ENCODE assay signal across 13 mouse cellular contexts in the genomic region with DNA sequence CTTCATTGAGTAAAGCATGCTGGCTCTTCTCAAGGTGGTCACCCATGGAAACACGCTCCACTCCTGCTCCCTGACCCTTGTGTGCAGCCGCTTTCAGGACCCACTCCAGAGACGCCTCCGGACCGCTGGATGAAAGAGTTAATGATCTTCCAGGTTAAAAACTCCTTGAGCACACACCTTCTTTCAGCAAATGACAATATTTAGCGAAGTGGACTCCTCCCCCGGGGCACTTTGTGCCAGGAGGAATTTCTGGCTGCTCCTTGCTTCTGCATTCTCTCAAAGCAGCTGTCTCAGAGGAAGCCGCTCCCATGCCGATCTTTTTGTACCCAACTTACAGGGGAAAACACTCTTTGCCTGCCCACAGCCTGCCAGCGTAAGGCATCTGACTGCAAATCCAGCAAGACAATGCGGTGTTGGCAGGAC. TPM values are rescaled to one million over a fixed set of nuclear protein-coding genes. Genes with fewer than 3 reads are reported as not detected.
DNase-seq lines count a peak whose midpoint lies in the region; ATAC-seq and TF ChIP-seq lines count a peak whose summit lies in the region.
"Had no signal": no experiment of that assay in that cellular context is flagged by ENCODE, and none has a peak within 500 bp of the region (broad histone marks: within the 10 kb centered on the region; RNA-seq: fewer than 3 reads in every experiment).

No protein-coding gene starts in this region.

- H3K36me3 ChIP-seq in heart, embryonic 11.5 days (ENCODE audit: control insufficient read depth, insufficient read depth, low read length) = no peaks in the 10 kb centered on the region
- H3K36me3 ChIP-seq: embryonic facial prominence, embryonic 13.5 days; liver, embryonic 15.5 days had no signal

- peak; percentile 65; the same call in 1 of the 2 replicates for ATAC-seq in frontal cortex, adult (ENCODE audit: low TSS enrichment)
- no peak for ATAC-seq in heart, embryonic 11.5 days (replicated peaks; ENCODE audit: insufficient number of reproducible peaks, low FRiP score, low TSS enrichment)

- no peaks in the 10 kb centered on the region for H3K27me3 ChIP-seq in heart, embryonic 11.5 days (ENCODE audit: control insufficient read depth, insufficient read depth, low read length)
- H3K27me3 ChIP-seq: CH12.LX; embryonic facial prominence, embryonic 13.5 days; liver, embryonic 15.5 days had no signal

- TF ChIP-seq CTCF in brain, embryonic 14.5 days (IDR thresholded peaks at IDR 0.05; ENCODE audit: borderline replicate concordance, extremely low read depth, insufficient read depth, insufficient read length) = no peak

- no peak overlapping the region for H3K4me2 ChIP-seq in heart, embryonic 11.5 days
- H3K4me2 ChIP-seq: embryonic facial prominence, embryonic 13.5 days; liver, embryonic 15.5 days had no signal

- TF ChIP-seq POLR2A in brain, embryonic 14.5 days (IDR thresholded peaks at IDR 0.05; ENCODE audit: borderline replicate concordance, extremely low read depth, insufficient read depth, insufficient read length, poor library complexity, severe bottlenecking) = no peak

- H3K9me3 ChIP-seq in heart, embryonic 11.5 days (replicated peaks; ENCODE audit: control insufficient read depth, low read length) = no peaks in the 10 kb centered on the region
- H3K9me3 ChIP-seq: embryonic facial prominence, embryonic 13.5 days; liver, embryonic 15.5 days had no signal

- H3K4me1 ChIP-seq in heart, embryonic 11.5 days (ENCODE audit: control insufficient read depth, insufficient read depth, low read length) = no peaks in the 10 kb centered on the region
- H3K4me1 ChIP-seq: embryonic facial prominence, embryonic 13.5 days; liver, embryonic 15.5 days had no signal

- no peak for DNase-seq in frontal cortex, postnatal 14 days (ENCODE audit: low spot score in 2 of 2)
- DNase-seq in brain, embryonic 14.5 days (ENCODE audit: low read depth) = peak; percentile 53
- DNase-seq in kidney, postnatal 10 days = peak; percentile 59
- DNase-seq in lung, postnatal 10 days = peak; percentile 16
- no peak for DNase-seq in adrenal gland, postnatal 36 days
- DNase-seq in gastrocnemius, postnatal 4 days (ENCODE audit: low spot score in 2 of 2) = no peak
- DNase-seq: adrenal gland, adult 2 months had no signal

- WGBS in heart, embryonic 11.5 days (ENCODE audit: insufficient replicate concordance) = 64% methylated on average over 11 of the region's 11 CpGs

- no peak overlapping the region for H3K27ac ChIP-seq in heart, embryonic 11.5 days (ENCODE audit: low read depth, low read length)
- H3K27ac ChIP-seq: embryonic facial prominence, embryonic 13.5 days; liver, embryonic 15.5 days had no signal

- no peak overlapping the region for H3K4me3 ChIP-seq in heart, embryonic 11.5 days (ENCODE audit: low read depth, low read length)
- H3K4me3 ChIP-seq: embryonic facial prominence, embryonic 13.5 days; liver, embryonic 15.5 days had no signal

- H3K9ac ChIP-seq in heart, embryonic 11.5 days (ENCODE audit: low read depth, low read length) = no peak overlapping the region
- H3K9ac ChIP-seq: embryonic facial prominence, embryonic 13.5 days; liver, embryonic 15.5 days had no signal

RNA-seq across cellular contexts. Expression of gene Atp13a4, which starts 3.4 kb away (rescaled TPM):
- polyA plus RNA-seq in brain, embryonic 14.5 days (2012; rRNA removed) = 1.4 and 3.4 TPM in 2 replicates
- not detected for total RNA-seq in adrenal gland, postnatal 36 days (2021)
- not detected for total RNA-seq in gastrocnemius, postnatal 4 days (2021)
- polyA plus RNA-seq in heart, embryonic 11.5 days (2014; fragmentation: Nextera tagmentation; extraction: Ambion mirVana) = 0.34 TPM in 1 of 2 replicates, not detected in the other
- total RNA-seq: adrenal gland, adult 2 months; CH12.LX; hematopoietic stem cell, adult 5-6 weeks had no signal
- polyA plus RNA-seq: adrenal gland, adult 2 months; liver, embryonic 15.5 days had no signal

RNA-seq across cellular contexts. Expression of gene Opa1, which starts 37.9 kb away (rescaled TPM):
- polyA plus RNA-seq in brain, embryonic 14.5 days (2012; rRNA removed) = 30.8 and 41.2 TPM in 2 replicates
- 10 to 100 TPM; 83.1 to 96.2 TPM for total RNA-seq in adrenal gland, postnatal 36 days (2021)
- 10 to 100 TPM; 57.7 to 59.4 TPM for total RNA-seq in gastrocnemius, postnatal 4 days (2021)
- 44.1 and 57.0 TPM in 2 replicates for polyA plus RNA-seq in heart, embryonic 11.5 days (2014; fragmentation: Nextera tagmentation; extraction: Ambion mirVana)

Comparison
In these comparisons a context has a peak if more than half of its experiments do, and no peak if none do; other contexts are left out.
1. DNase-seq: peak in brain, embryonic 14.5 days (single experiment), kidney, postnatal 10 days (single experiment) and lung, postnatal 10 days (single experiment); none in frontal cortex, postnatal 14 days (0 of 2), adrenal gland, postnatal 36 days (0 of 2) and gastrocnemius, postnatal 4 days (0 of 2).